Mouse (Mus musculus) testis, adult 2 months (tissue): ENCODE measurements at regions not wholly inside any gene's neighbourhood (a gene's known extent, or its start where the extent isn't known, plus 50 kb on each side); places are given as distances from the start of the nearest gene placed in this dataset.

Experiments used
- H3K27ac ChIP-seq: fragments of 200-500 bp; 2 replicates; pipeline ENCODE4 v1.5.1; 2012; ENCODE audit warnings: low read depth, low read length; ENCODE audit not compliant: control insufficient read depth, insufficient read depth
- H3K27me3 ChIP-seq: fragments of 200-500 bp; 2 replicates; pipeline ENCODE4 v1.6.1; 2012; ENCODE audit warnings: mild to moderate bottlenecking, low read length, moderate library complexity; ENCODE audit not compliant: control insufficient read depth, insufficient read depth
- H3K36me3 ChIP-seq: fragments of 200-500 bp; 2 replicates; pipeline ENCODE4 v1.6.1; 2012; ENCODE audit warnings: mild to moderate bottlenecking, low read length; ENCODE audit not compliant: control insufficient read depth, insufficient read depth
- H3K4me1 ChIP-seq: fragments of 200-500 bp; 2 replicates; pipeline ENCODE4 v1.6.1; 2012; ENCODE audit warnings: low read length; ENCODE audit not compliant: control insufficient read depth, insufficient read depth
- H3K4me3 ChIP-seq: fragments of 200-500 bp; 2 replicates; pipeline ENCODE4 v1.5.1; 2012; ENCODE audit warnings: low read depth, mild to moderate bottlenecking, low read length, moderate library complexity, mixed read lengths; ENCODE audit not compliant: control insufficient read depth
- CTCF ChIP-seq: fragments of 200-500 bp; IDR thresholded peaks from 2 replicates; pipeline ENCODE4 v1.5.1; 2012; ENCODE audit warnings: low read depth, mild to moderate bottlenecking, inconsistent platforms, low read length, moderate library complexity; ENCODE audit not compliant: control insufficient read depth, insufficient read depth, insufficient replicate concordance
- POLR2A ChIP-seq: fragments of 200-500 bp; IDR thresholded peaks from 2 replicates; pipeline ENCODE4 v1.6.1; 2012; ENCODE audit warnings: low read depth, mild to moderate bottlenecking, inconsistent platforms, low read length, moderate library complexity; ENCODE audit not compliant: control insufficient read depth

DNA sequence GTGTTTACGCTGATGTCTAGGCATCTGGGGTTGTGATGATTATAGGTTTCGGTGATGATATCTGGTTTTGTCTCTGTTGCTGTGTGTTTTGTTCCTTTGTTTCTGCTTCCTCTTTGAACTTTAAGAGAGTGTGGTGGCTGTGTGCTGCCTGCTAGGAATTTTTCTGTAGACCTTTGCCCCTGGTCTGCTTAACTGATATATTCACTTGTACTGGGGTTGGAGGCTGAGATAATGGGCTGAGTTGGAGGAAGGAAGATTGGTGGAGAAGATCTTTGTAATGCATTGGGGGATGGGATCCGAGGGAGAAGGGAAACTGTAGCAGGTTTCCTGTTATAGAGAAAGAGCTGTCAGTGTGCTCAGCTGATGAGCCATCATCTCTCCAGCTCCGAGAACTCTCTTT, 55.8 kb downstream of the Mid1ip1 start:
- Histone ChIP-seq H3K4me1 (no peaks in the 10 kb centered on the region), H3K4me3 (no peak overlapping the region), H3K27me3 (no peaks in the 10 kb centered on the region), H3K36me3 (no peaks in the 10 kb centered on the region), H3K27ac (no peak overlapping the region)
- TF ChIP-seq POLR2A (no peak), CTCF (no peak)

DNA sequence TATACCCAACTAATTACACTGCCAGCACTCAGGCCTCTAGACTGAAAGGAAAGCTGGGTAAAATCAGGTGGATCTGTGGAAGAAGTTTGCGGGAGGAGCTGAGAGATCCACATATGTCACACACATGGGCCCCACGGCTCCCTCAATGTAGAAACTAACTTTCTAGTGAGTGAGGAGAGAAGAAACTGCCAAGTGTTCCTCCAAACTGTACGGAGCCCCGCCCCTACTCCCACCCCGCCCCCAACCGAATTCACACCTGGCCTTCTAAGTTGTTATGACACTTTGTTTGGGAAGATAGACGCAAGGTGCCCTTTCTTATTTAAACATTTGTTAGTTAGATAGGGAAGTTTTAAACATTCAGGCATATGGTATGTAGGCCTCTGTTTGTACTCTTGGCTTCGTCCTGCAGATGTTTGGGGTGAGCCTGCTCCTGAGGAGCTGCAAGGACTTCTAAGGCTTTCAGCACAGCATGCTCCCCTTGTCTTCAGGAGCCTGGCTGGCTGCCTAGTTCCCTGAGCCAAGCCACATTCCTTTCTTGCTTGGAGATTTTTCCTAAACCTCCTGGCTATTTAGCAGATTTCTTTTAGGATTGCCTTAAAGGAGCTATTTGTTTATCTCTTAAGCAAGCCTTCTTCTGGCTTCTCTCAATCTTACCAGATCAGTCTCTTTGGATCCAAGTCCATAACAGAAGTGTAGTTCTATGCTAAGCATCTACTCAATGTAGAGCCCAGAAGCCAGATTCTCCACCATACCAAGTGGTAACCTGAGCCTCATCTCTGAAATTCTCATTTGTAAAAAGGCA, 61.1 kb downstream of the Mid1ip1 start:
- H3K36me3 ChIP-seq: no peaks in the 10 kb centered on the region
- peak overlapping the region; percentile 42; the same call in 1 of the 2 replicates for H3K27ac ChIP-seq
- no peak overlapping the region for H3K4me3 ChIP-seq
- no peak for TF ChIP-seq POLR2A
- TF ChIP-seq CTCF: no peak
- no peaks in the 10 kb centered on the region for H3K4me1 ChIP-seq
- no peaks in the 10 kb centered on the region for H3K27me3 ChIP-seq

DNA sequence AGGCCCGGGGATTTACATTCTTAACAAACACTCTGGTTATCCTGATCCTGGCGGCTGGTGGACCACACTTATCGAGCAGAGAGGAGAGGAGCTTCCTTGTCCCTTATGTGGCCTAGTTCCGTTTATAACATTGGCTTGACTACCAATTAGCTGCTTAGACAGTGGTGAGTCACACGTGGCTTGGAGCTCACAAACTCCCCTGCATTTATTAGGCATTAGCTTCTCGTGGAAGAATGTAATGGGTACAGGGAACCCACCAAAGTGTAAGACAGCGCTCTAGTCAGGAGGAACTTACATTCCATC, 61.7 kb downstream of the Mid1ip1 start:
- Histone ChIP-seq H3K27ac (peak overlapping the region; percentile 42), H3K4me3 (no peak overlapping the region), H3K27me3 (no peaks in the 10 kb centered on the region), H3K36me3 (no peaks in the 10 kb centered on the region), H3K4me1 (no peaks in the 10 kb centered on the region)
- TF ChIP-seq CTCF (no peak), POLR2A (no peak)

DNA sequence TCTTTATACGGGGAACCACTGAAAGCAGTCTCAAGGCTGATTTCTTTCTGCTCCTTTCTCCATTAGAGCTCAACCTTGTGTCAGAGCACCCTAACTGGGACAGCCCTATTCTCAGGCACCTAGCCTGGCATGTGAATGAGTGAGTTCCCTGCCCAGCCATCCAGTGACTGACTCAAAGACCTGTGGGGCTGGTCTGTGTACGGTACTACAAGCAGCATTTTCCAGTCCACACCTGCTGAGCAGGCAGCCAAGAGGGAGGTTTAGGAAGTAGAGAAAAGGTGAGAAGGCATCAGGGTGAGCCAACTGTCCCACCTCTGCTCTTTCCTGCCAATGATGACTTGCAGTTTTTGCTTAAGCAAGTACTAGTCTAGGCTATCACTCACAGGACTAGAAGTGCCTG, 63.2 kb downstream of the Mid1ip1 start:
- TF ChIP-seq POLR2A (no peak), CTCF (no peak)
- H3K4me3 ChIP-seq: no peak overlapping the region
- H3K27ac ChIP-seq: no peak overlapping the region
- no peaks in the 10 kb centered on the region for H3K4me1 ChIP-seq
- H3K27me3 ChIP-seq: no peaks in the 10 kb centered on the region
- H3K36me3 ChIP-seq: no peaks in the 10 kb centered on the region

DNA sequence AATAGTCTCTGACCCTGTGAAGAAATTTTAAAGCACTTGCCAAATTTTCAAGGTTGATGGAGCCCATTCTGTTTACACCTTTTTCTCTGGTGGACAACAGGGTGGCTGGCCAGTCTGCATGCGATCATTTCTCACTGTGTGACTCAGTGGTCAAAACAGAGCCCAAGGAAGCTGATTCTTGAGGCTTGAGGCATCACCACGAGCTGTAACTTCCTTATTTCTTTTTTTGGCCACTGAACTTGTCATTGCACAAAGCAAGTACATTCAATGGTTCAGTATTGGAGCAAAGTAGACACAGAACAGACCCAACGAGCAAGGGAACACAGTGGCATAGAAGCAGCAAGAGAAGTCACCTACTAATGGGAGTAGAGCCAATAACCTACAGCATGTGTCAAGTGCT, 71.5 kb downstream of the Mid1ip1 start:
- TF ChIP-seq POLR2A (no peak), CTCF (no peak)

DNA sequence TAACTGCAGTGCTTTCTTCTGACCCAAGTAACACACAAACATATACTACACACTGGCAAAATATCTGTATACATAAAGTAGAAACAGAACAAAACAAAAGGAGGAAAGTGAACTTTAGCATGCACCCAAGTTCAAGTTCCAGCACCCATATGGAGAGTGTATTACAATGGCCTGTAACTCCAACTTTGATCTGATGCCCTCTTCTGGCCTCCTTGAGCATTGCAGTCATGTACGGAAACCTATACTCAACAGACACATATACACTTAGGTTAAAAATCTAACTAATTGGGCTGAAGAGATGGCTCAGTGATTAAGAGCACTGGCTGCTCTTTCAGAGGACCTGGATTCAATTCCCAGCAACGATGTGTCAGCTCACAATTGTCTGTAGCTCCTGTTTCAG, 72.2 kb downstream of the Mid1ip1 start:
- H3K27ac ChIP-seq: no peak overlapping the region
- no peaks in the 10 kb centered on the region for H3K27me3 ChIP-seq
- H3K36me3 ChIP-seq: no peaks in the 10 kb centered on the region
- H3K4me1 ChIP-seq: no peaks in the 10 kb centered on the region
- H3K4me3 ChIP-seq: no peak overlapping the region
- no peak for TF ChIP-seq POLR2A
- no peak for TF ChIP-seq CTCF

More for the DNA sequence above, 71.5 kb downstream of the Mid1ip1 start:
- no peak overlapping the region for H3K4me3 ChIP-seq
- no peaks in the 10 kb centered on the region for H3K27me3 ChIP-seq
- no peaks in the 10 kb centered on the region for H3K36me3 ChIP-seq
- H3K4me1 ChIP-seq: no peaks in the 10 kb centered on the region
- H3K27ac ChIP-seq: no peak overlapping the region

DNA sequence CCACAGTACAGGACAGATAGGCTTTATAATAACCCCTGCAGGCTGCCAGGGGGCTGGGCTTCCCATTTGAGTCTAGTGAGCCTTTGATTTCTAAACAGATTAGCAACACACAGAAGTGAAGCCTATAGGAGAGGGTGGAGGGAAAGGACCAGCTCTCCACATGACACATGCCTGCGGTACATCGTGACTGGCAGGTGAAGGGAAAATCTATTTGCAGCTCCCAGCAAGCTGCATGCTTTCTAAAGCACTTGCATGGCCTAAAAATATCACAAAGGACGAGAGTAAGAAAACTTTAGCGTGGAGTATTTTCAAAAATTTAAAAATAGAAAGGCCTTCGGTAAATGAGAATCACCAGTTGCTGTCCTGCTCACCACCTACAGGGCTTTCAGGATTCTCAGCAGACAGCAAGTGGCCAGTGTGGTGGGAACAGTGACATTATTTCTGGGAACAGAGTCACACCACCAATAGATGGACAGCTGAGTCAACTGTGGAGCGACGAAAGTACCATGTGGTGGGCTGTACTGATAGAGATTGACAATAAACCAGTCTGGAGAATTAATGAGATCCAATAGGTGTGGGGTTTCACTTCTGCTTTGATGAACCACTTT, 105.6 kb downstream of the Mid1ip1 start:
- Histone ChIP-seq H3K27ac (no peak overlapping the region), H3K27me3 (no peaks in the 10 kb centered on the region), H3K4me3 (no peak overlapping the region), H3K36me3 (no peaks in the 10 kb centered on the region), H3K4me1 (no peaks in the 10 kb centered on the region)
- no peak for TF ChIP-seq CTCF
- no peak for TF ChIP-seq POLR2A
